Mouse (Mus musculus) Muller cell, postnatal 12 days (primary cell): ENCODE results near the gene Stra8.

Experiments
- DNase-seq: peaks from one replicate; pipeline ENCODE4 v3.0.0-alpha.2; 2015; ENCODE audit errors: inconsistent ontology term

Gene Stra8

GRCm38 (mm10) chr6:34939451-34939850, 19.5 kb downstream of the Stra8 start:
- no peak for DNase-seq

GRCm38 (mm10) chr6:34941496-34941895, 21.5 kb downstream of the Stra8 start:
- no peak for DNase-seq

- DNase-seq = no peak
Observed at GRCm38 (mm10) chr6:34942446-34942845, 22.5 kb downstream of the Stra8 start.

GRCm38 (mm10) chr6:34943499-34943898, 23.5 kb downstream of the Stra8 start:
- DNase-seq = no peak

- DNase-seq = no peak
Observed at GRCm38 (mm10) chr6:34946486-34947079, 26.6 kb downstream of the Stra8 start.

- DNase-seq = no peak
Observed at GRCm38 (mm10) chr6:34948461-34948860, 28.5 kb downstream of the Stra8 start.

- no peak for DNase-seq
Observed at GRCm38 (mm10) chr6:34951518-34951917, 31.6 kb downstream of the Stra8 start.

- no peak for DNase-seq
Observed at GRCm38 (mm10) chr6:34951956-34952667, 32.1 kb downstream of the Stra8 start.

GRCm38 (mm10) chr6:34954926-34955861, 35.2 kb downstream of the Stra8 start:
- no peak for DNase-seq

- DNase-seq = no peak
Observed at GRCm38 (mm10) chr6:34955862-34956241, 35.9 kb downstream of the Stra8 start.

GRCm38 (mm10) chr6:34959131-34959530, 39.2 kb downstream of the Stra8 start:
- DNase-seq = peak; percentile 69

- no peak for DNase-seq
Observed at GRCm38 (mm10) chr6:34964550-34964949, 44.6 kb downstream of the Stra8 start.

GRCm38 (mm10) chr6:34965819-34966539, 46.0 kb downstream of the Stra8 start:
- DNase-seq = no peak

GRCm38 (mm10) chr6:34971181-34971580, 51.2 kb downstream of the Stra8 start:
- DNase-seq = no peak

- no peak for DNase-seq
Observed at GRCm38 (mm10) chr6:34979291-34979690, 59.3 kb downstream of the Stra8 start.

- no peak for DNase-seq
Observed at GRCm38 (mm10) chr6:34980661-34981060, 60.7 kb downstream of the Stra8 start.

GRCm38 (mm10) chr6:34987085-34987645, 67.2 kb downstream of the Stra8 start:
- DNase-seq = no peak

- peak; percentile 27 for DNase-seq
Observed at GRCm38 (mm10) chr6:34988081-34988761, 68.3 kb downstream of the Stra8 start, which contains the start of gene Slc23a4. Gene Slc23a4, minus strand, starts transcription at chr6:34988404.
